Mouse (Mus musculus): ENCODE data around the gene Lrrn2.
A peak's percentile ranks its signal among the peaks of the same experiment; 100 is the strongest.
"Not testable (repeated sequence)": the region's sequence is repeated elsewhere in the genome, so short reads cannot be mapped to it uniquely, and the experiment has no call there.

The Lrrn2 gene

DNA sequence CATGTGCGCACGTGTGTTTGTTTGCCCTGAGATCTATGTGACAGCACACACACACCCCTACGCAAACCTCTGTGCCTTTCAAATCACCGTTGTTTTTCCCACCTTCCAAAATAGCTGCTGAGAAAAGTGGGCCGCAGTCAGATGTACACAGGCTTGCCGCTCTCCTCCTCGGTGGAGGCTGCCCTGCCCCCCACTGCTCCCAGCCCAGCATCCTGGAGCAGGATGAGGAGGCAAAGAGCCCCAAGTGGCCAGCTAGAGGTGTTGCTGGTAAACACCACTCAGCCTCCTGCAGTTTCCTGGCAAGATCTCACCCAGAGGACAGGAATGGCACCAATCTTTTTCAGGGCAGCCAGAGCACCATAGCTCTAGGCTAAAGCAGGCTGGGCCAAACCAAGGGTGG, 54.8 kb downstream of the Lrrn2 start:
- Histone ChIP-seq H3K27me3 (ENCODE audit: control insufficient read depth, insufficient read depth, low read length, poor library complexity, severe bottlenecking) (no peaks in the 10 kb centered on the region), H3K36me3 (ENCODE audit: control insufficient read depth, insufficient read depth, low read length, poor library complexity, severe bottlenecking) (no peaks in the 10 kb centered on the region)
- DNase-seq (ENCODE audit: low read depth, low spot score), result no peak

DNA sequence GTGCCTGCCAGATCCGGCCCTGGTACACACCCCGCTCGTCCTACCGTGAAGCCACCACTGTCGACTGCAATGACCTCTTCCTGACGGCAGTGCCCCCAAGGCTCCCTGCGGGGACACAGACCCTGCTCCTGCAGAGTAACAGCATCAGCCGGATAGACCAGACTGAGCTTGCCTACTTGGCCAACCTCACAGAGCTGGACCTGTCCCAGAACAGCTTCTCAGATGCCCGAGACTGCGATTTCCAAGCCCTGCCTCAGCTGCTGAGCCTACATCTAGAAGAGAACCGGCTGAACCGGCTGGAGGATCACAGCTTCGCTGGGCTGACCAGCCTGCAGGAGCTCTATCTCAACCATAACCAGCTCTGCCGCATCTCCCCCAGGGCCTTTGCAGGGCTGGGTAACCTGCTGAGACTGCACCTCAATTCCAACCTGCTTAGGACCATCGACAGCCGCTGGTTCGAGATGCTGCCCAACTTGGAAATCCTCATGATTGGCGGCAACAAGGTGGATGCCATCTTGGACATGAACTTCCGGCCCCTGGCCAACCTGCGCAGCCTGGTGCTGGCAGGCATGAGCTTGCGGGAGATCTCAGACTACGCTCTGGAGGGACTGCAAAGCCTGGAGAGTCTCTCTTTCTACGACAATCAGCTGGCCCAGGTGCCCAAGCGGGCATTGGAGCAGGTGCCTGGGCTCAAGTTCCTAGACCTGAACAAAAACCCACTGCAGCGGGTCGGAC, 57.4 kb downstream of the Lrrn2 start:
- no peak for DNase-seq (ENCODE audit: low read depth, low spot score)
- H3K36me3 ChIP-seq (ENCODE audit: control insufficient read depth, insufficient read depth, low read length, poor library complexity, severe bottlenecking), result no peaks in the 10 kb centered on the region
- no peaks in the 10 kb centered on the region for H3K27me3 ChIP-seq (ENCODE audit: control insufficient read depth, insufficient read depth, low read length, poor library complexity, severe bottlenecking)

- no peaks in the 10 kb centered on the region for H3K36me3 ChIP-seq (ENCODE audit: control insufficient read depth, insufficient read depth, low read length, poor library complexity, severe bottlenecking)
- no peak for DNase-seq (ENCODE audit: low read depth, low spot score)
- no peaks in the 10 kb centered on the region for H3K27me3 ChIP-seq (ENCODE audit: control insufficient read depth, insufficient read depth, low read length, poor library complexity, severe bottlenecking)
Observed at GRCm38 (mm10) chr1:132938975-132939374, 58.9 kb downstream of the Lrrn2 start.

- H3K27me3 ChIP-seq (ENCODE audit: control insufficient read depth, insufficient read depth, low read length, poor library complexity, severe bottlenecking), result no peaks in the 10 kb centered on the region
- DNase-seq (ENCODE audit: low read depth, low spot score), result no peak
- H3K36me3 ChIP-seq (ENCODE audit: control insufficient read depth, insufficient read depth, low read length, poor library complexity, severe bottlenecking), result no peaks in the 10 kb centered on the region
Observed at GRCm38 (mm10) chr1:132945826-132946225, 65.8 kb downstream of the Lrrn2 start.

- DNase-seq (ENCODE audit: low read depth, low spot score), result no peak
- H3K36me3 ChIP-seq (ENCODE audit: control insufficient read depth, insufficient read depth, low read length, poor library complexity, severe bottlenecking), result no peaks in the 10 kb centered on the region
- no peaks in the 10 kb centered on the region for H3K27me3 ChIP-seq (ENCODE audit: control insufficient read depth, insufficient read depth, low read length, poor library complexity, severe bottlenecking)
Observed at GRCm38 (mm10) chr1:132947811-132948210, 67.7 kb downstream of the Lrrn2 start.

DNA sequence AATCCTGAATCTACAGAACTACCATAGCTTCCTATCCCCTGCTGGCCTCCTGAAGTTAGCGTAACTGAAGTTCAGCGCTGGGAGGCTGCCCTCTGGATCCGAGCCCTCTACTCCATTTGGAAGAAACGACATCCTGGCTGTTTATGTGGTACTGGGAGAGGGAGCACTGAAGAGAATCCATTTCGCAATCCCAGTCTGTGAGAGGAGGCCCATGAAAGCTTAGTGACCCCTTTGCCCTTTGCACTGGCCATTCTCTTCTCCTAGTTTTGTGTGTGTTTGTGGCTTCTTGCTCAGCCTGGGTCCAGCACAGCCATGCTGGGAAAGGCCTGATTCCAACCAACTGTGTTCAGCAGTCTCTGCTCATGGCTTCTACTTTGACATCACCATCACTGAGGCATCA, 76.7 kb downstream of the Lrrn2 start:
- no peak for DNase-seq (ENCODE audit: low read depth, low spot score)
- no peaks in the 10 kb centered on the region for H3K27me3 ChIP-seq (ENCODE audit: control insufficient read depth, insufficient read depth, low read length, poor library complexity, severe bottlenecking)
- no peaks in the 10 kb centered on the region for H3K36me3 ChIP-seq (ENCODE audit: control insufficient read depth, insufficient read depth, low read length, poor library complexity, severe bottlenecking)

GRCm38 (mm10) chr1:132961751-132962150, 81.7 kb downstream of the Lrrn2 start:
- no peak for DNase-seq (ENCODE audit: low read depth, low spot score)
- Histone ChIP-seq H3K27me3 (ENCODE audit: control insufficient read depth, insufficient read depth, low read length, poor library complexity, severe bottlenecking) (no peaks in the 10 kb centered on the region), H3K36me3 (ENCODE audit: control insufficient read depth, insufficient read depth, low read length, poor library complexity, severe bottlenecking) (no peaks in the 10 kb centered on the region)

DNA sequence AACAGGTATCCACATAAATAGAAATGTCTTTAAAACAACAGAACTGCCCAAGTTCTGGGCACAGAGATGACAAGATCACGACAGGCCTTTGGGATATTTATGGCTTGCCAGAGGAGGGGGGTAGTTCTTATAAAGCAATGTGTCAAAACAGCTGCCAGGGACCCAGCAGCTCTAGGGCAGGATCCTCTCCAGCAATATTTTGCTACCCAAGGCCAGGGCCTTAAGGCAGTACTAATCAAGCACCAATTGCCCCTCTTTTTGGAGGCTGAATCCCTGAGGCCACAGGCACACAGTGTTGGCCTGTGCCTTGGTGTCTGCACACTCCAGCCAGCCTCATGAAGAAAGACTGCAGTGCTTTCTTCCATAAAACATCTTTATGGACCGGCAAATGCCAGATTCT, 84.0 kb downstream of the Lrrn2 start:
- Histone ChIP-seq H3K27me3 (ENCODE audit: control insufficient read depth, insufficient read depth, low read length, poor library complexity, severe bottlenecking) (no peaks in the 10 kb centered on the region), H3K36me3 (ENCODE audit: control insufficient read depth, insufficient read depth, low read length, poor library complexity, severe bottlenecking) (no peaks in the 10 kb centered on the region)
- no peak for DNase-seq (ENCODE audit: low read depth, low spot score)

DNA sequence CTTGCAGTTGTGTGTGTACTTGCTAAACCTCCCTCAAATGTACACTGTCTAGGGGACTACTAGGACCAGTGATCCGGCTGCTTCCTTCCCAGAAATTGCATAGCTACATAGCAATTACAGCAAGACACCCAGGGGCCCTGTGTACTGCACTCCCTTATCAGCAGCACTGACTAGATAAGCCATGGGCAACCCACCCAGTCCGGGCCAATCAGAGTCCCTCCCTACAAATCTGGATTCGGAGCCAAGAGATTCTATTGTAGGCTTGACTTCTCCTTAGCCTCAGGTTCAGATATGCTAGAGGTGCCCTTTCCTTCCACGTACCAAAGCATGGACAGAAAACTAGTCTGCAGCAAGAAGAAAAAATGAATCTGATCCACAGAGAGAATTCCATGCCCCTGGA, 84.6 kb downstream of the Lrrn2 start:
- H3K27me3 ChIP-seq (ENCODE audit: control insufficient read depth, insufficient read depth, low read length, poor library complexity, severe bottlenecking), result no peaks in the 10 kb centered on the region
- H3K36me3 ChIP-seq (ENCODE audit: control insufficient read depth, insufficient read depth, low read length, poor library complexity, severe bottlenecking), result no peaks in the 10 kb centered on the region
- no peak for DNase-seq (ENCODE audit: low read depth, low spot score)

DNA sequence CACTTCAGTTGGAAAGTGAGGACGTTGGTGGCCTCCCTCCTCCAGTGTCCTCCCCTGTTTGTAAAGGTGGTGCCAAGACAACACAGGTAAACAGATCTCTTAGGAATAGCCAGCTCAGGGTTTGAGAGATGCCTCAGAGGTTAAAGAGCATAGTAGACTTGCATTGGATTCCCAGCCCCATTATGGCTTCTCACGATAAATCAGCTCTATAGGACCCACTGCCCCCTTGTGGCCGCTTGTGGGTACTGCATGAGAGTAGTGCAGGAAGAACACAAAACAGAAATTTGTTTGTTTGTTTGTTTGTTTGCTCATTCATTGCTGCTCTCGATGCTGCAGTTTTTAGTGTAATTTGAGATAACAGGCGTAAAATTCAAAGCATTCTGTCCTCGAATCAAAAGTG, 88.6 kb downstream of the Lrrn2 start:
- DNase-seq (ENCODE audit: low read depth, low spot score), result peak; percentile 69
- H3K27me3 ChIP-seq (ENCODE audit: control insufficient read depth, insufficient read depth, low read length, poor library complexity, severe bottlenecking), result no peaks in the 10 kb centered on the region
- H3K36me3 ChIP-seq (ENCODE audit: control insufficient read depth, insufficient read depth, low read length, poor library complexity, severe bottlenecking), result no peaks in the 10 kb centered on the region

DNA sequence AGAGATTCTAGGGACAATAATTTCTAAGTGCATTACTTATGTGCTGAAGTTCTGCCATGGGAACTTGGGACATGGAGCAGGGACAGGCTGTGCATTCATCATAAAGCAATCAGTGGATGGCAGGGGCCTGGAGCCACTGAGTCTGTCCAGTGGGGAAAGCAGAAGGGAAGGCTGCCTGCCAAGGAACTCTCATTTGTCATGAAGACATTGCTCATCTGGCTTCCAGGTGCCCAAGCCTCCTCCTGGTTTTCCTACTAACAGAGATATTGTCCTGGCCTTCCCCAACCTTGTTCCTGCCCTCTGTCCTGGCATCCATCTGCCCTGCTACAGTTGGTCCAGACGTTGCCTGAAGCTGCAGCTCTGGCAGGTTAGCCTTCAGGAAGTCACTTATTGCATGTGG, 97.3 kb downstream of the Lrrn2 start:
- DNase-seq (ENCODE audit: low read depth, low spot score), result no peak
- no peaks in the 10 kb centered on the region for H3K27me3 ChIP-seq (ENCODE audit: control insufficient read depth, insufficient read depth, low read length, poor library complexity, severe bottlenecking)
- H3K36me3 ChIP-seq (ENCODE audit: control insufficient read depth, insufficient read depth, low read length, poor library complexity, severe bottlenecking), result no peaks in the 10 kb centered on the region

GRCm38 (mm10) chr1:132981232-132981631, 101.2 kb downstream of the Lrrn2 start:
- Histone ChIP-seq H3K27me3 (ENCODE audit: control insufficient read depth, insufficient read depth, low read length, poor library complexity, severe bottlenecking) (no peaks in the 10 kb centered on the region), H3K36me3 (ENCODE audit: control insufficient read depth, insufficient read depth, low read length, poor library complexity, severe bottlenecking) (peaks cover 2% of the 10 kb centered on the region)
- DNase-seq (ENCODE audit: low read depth, low spot score), result no peak

DNA sequence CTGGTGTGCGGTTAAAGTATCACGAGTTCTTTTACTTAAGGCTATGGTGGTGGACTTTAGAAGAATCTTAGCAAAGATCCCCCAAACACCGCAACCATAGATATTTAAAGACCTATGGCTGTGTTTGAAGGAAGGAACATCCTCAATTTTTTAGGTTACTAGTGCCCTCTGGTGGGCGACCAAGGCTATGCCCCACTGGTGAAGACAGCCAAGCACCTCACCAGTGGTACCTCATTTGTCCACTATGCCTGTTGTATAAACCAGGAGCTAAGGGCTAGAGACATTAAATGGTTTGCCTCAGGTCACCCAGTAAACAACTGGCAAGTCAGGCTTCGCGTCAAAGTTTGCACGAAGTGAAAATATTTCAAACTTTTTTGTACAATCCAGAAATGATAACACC, 102.7 kb downstream of the Lrrn2 start:
- no peaks in the 10 kb centered on the region for H3K27me3 ChIP-seq (ENCODE audit: control insufficient read depth, insufficient read depth, low read length, poor library complexity, severe bottlenecking)
- H3K36me3 ChIP-seq (ENCODE audit: control insufficient read depth, insufficient read depth, low read length, poor library complexity, severe bottlenecking), result peaks cover 2% of the 10 kb centered on the region
- peak; percentile 73 for DNase-seq (ENCODE audit: low read depth, low spot score)

GRCm38 (mm10) chr1:132988556-132989459, 108.7 kb downstream of the Lrrn2 start:
- not testable (repeated sequence) for DNase-seq (ENCODE audit: low read depth, low spot score); H3K27me3 ChIP-seq (ENCODE audit: control insufficient read depth, insufficient read depth, low read length, poor library complexity, severe bottlenecking)
- H3K36me3 ChIP-seq (ENCODE audit: control insufficient read depth, insufficient read depth, low read length, poor library complexity, severe bottlenecking), result peaks cover 15% of the 10 kb centered on the region

Data from splenic B cell, adult 2 months (primary cell).